Comparison of ENCODE assay signal across 26 mouse cellular contexts in the genomic region with DNA sequence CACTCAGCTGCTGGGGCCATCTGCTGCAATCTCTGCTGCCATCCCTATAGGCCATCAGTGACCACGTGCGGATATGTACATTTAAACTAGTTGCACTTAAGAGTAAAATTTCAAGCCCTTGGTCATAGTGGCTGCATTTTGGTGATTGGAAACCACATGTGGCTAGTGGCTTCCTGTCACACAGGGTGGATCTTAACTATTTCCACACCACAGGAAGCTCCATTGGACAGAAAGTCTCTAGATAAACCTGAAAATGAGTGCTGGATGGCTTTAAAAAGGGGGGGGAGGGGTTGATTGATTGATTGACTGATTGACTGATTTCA. TPM values are rescaled to one million over a fixed set of nuclear protein-coding genes. Genes with fewer than 3 reads are reported as not detected.
A peak's percentile ranks its signal among the peaks of the same experiment; 100 is the strongest.
DNase-seq lines count a peak whose midpoint lies in the region; ATAC-seq lines count a peak whose summit lies in the region.
"Had no signal": no experiment of that assay in that cellular context is flagged by ENCODE, and none has a peak within 500 bp of the region (broad histone marks: within the 10 kb centered on the region; RNA-seq: fewer than 3 reads in every experiment).

No protein-coding gene starts in this region.

- intact Hi-C loops in left cerebral cortex, postnatal 14 days (cut with DNase I) = no loop called here

- no peaks in the 10 kb centered on the region for H3K36me3 ChIP-seq in stomach, embryonic 15.5 days
- no peaks in the 10 kb centered on the region for H3K36me3 ChIP-seq in forebrain, embryonic 15.5 days
- H3K36me3 ChIP-seq: embryonic facial prominence, embryonic 15.5 days; G1E; heart, embryonic 15.5 days; hindbrain, embryonic 15.5 days; limb, embryonic 15.5 days had no signal

- peak; percentile 87 for ATAC-seq in granulocyte monocyte progenitor cell, adult 5-6 weeks (replicated peaks; ENCODE audit: poor library complexity, severe bottlenecking)
- peak; percentile 57 for ATAC-seq in megakaryocyte, adult 5-6 weeks (ENCODE audit: poor library complexity, severe bottlenecking)
- no peak for ATAC-seq in stomach, embryonic 15.5 days (ENCODE audit: insufficient read depth, low FRiP score, low read depth)
- no peak for ATAC-seq in forebrain, embryonic 15.5 days (replicated peaks)
- ATAC-seq: forebrain, embryonic 16.5 days; Patski had no signal

- DNase-seq in 416B (ENCODE audit: low read depth) = peak; percentile 87
- DNase-seq in natural killer cell, adult 2 months (ENCODE audit: low spot score in 2 of 2) = no peak
- no peak for DNase-seq in left cerebral cortex, postnatal 14 days (ENCODE audit: low spot score in 2 of 2)
- DNase-seq: adrenal gland, postnatal 36 days; cerebellum, adult 9-10 months; gastrocnemius, postnatal 36 days; heart, postnatal 36 days; kidney, adult 18-20 months; lung, embryonic 14.5 days; lung, postnatal 4 days; thymus, adult 18-20 months; thymus, postnatal 4 days had no signal

- no peak overlapping the region for H3K4me2 ChIP-seq in stomach, embryonic 15.5 days
- no peak overlapping the region for H3K4me2 ChIP-seq in forebrain, embryonic 15.5 days (replicated peaks)
- H3K4me2 ChIP-seq: embryonic facial prominence, embryonic 15.5 days; heart, embryonic 15.5 days; hindbrain, embryonic 15.5 days; limb, embryonic 15.5 days; lung, embryonic 14.5 days; midbrain, embryonic 11.5 days had no signal

- no peak overlapping the region for H3K4me3 ChIP-seq in stomach, embryonic 15.5 days (replicated peaks)
- H3K4me3 ChIP-seq in forebrain, embryonic 15.5 days = no peak overlapping the region
- H3K4me3 ChIP-seq: embryonic facial prominence, embryonic 15.5 days; heart, embryonic 15.5 days; hindbrain, embryonic 15.5 days; layer of hippocampus, adult 2 months; limb, embryonic 15.5 days had no signal

- peak overlapping the region; percentile 85 for H3K27ac ChIP-seq in stomach, embryonic 15.5 days
- no peak overlapping the region for H3K27ac ChIP-seq in forebrain, embryonic 15.5 days (replicated peaks)
- H3K27ac ChIP-seq: embryonic facial prominence, embryonic 15.5 days; heart, embryonic 15.5 days; hindbrain, embryonic 15.5 days; layer of hippocampus, adult 2 months; limb, embryonic 15.5 days; liver, embryonic 14.5 days had no signal

- H3K4me1 ChIP-seq in stomach, embryonic 15.5 days = peaks cover 26% of the 10 kb centered on the region
- 0 out of 2 replicates have a peak, but pooled peaks cover 4% of the 10 kb centered on the region for H3K4me1 ChIP-seq in forebrain, embryonic 15.5 days
- H3K4me1 ChIP-seq: hindbrain, embryonic 15.5 days had no signal

- no peaks in the 10 kb centered on the region for H3K27me3 ChIP-seq in stomach, embryonic 15.5 days (replicated peaks)
- H3K27me3 ChIP-seq in forebrain, embryonic 15.5 days = no peaks in the 10 kb centered on the region
- H3K27me3 ChIP-seq: embryonic facial prominence, embryonic 15.5 days; limb, embryonic 15.5 days; Patski had no signal

- WGBS in stomach, embryonic 15.5 days = 75% methylated on average over 2 of the region's 2 CpGs
- 91% methylated on average over 2 of the region's 2 CpGs for WGBS in forebrain, embryonic 15.5 days

- no peak overlapping the region for H3K9ac ChIP-seq in stomach, embryonic 15.5 days
- H3K9ac ChIP-seq in forebrain, embryonic 15.5 days (replicated peaks) = no peak overlapping the region
- H3K9ac ChIP-seq: embryonic facial prominence, embryonic 15.5 days; heart, embryonic 15.5 days; hindbrain, embryonic 15.5 days; limb, embryonic 15.5 days; liver, embryonic 14.5 days; lung, embryonic 14.5 days had no signal

- H3K9me3 ChIP-seq in stomach, embryonic 15.5 days = no peaks in the 10 kb centered on the region
- H3K9me3 ChIP-seq in forebrain, embryonic 15.5 days = no peaks in the 10 kb centered on the region
- H3K9me3 ChIP-seq: embryonic facial prominence, embryonic 15.5 days; G1E; heart, embryonic 15.5 days; hindbrain, embryonic 15.5 days; limb, embryonic 15.5 days had no signal

RNA-seq across cellular contexts. Expression of a gene that starts 9.7 kb away (rescaled TPM):
- total RNA-seq in granulocyte monocyte progenitor cell, adult 5-6 weeks (2014; fragmentation: Nextera tagmentation) = 2.3 and 6.7 TPM in 2 replicates
- 1.0 and 1.1 TPM in 2 replicates for total RNA-seq in granulocyte monocyte progenitor cell, adult 5-6 weeks (2017)
- total RNA-seq in megakaryocyte, adult 5-6 weeks (2015) = 11.1 and 12.2 TPM in 2 replicates
- total RNA-seq in megakaryocyte, adult 5-6 weeks (2017) = 6.0 and 9.0 TPM in 2 replicates
- polyA plus RNA-seq in stomach, embryonic 15.5 days (2015; fragmentation: Nextera tagmentation; extraction: Ambion mirVana) = 14.1 and 15.9 TPM in 2 replicates
- polyA plus RNA-seq in forebrain, embryonic 15.5 days (2015; fragmentation: Nextera tagmentation; extraction: Ambion mirVana) = 1.4 and 1.7 TPM in 2 replicates
- 1 to 10 TPM; 5.9 to 6.4 TPM for total RNA-seq in left cerebral cortex, postnatal 14 days (2021)
- polyA plus RNA-seq: G1E had no signal

RNA-seq across cellular contexts. Expression of a gene that starts 21.1 kb away (rescaled TPM):
- total RNA-seq in granulocyte monocyte progenitor cell, adult 5-6 weeks (2014; fragmentation: Nextera tagmentation) = 16.1 and 21.4 TPM in 2 replicates
- total RNA-seq in granulocyte monocyte progenitor cell, adult 5-6 weeks (2017) = 57.7 and 60.0 TPM in 2 replicates
- total RNA-seq in megakaryocyte, adult 5-6 weeks (2015) = 50.9 and 59.7 TPM in 2 replicates
- total RNA-seq in megakaryocyte, adult 5-6 weeks (2017) = 68.9 and 80.2 TPM in 2 replicates
- 25.9 and 26.7 TPM in 2 replicates for polyA plus RNA-seq in stomach, embryonic 15.5 days (2015; fragmentation: Nextera tagmentation; extraction: Ambion mirVana)
- polyA plus RNA-seq in forebrain, embryonic 15.5 days (2015; fragmentation: Nextera tagmentation; extraction: Ambion mirVana) = 16.6 and 17.9 TPM in 2 replicates
- total RNA-seq in left cerebral cortex, postnatal 14 days (2021) = under 1 TPM; 0.57 to 0.66 TPM

Comparison
In these comparisons a context has a peak if more than half of its experiments do, and no peak if none do; other contexts are left out.
1. ATAC-seq: peak in granulocyte monocyte progenitor cell, adult 5-6 weeks (single experiment) and megakaryocyte, adult 5-6 weeks (single experiment); none in stomach, embryonic 15.5 days (single experiment) and forebrain, embryonic 15.5 days (single experiment).
2. RNA of a gene that starts 21.1 kb away (total RNA-seq): 50.9 to 80.2 TPM in megakaryocyte, adult 5-6 weeks and 16.1 to 60.0 TPM in granulocyte monocyte progenitor cell, adult 5-6 weeks; 0.57 to 0.66 TPM in left cerebral cortex, postnatal 14 days; every median in the first group is over 10 times any median in the second.